Mouse (Mus musculus) intestine, postnatal 0 days (tissue): ENCODE results near the gene Bsnd. TPM values are rescaled to one million over a fixed set of nuclear protein-coding genes. Genes with fewer than 3 reads are reported as not detected.

Experiments
- ATAC-seq: fragments of 200-750 bp; cut with Nextera tagmentation; 2 replicates; pipeline ENCODE4 v1.8.0; 2017; ENCODE audit warnings: mild to moderate bottlenecking, moderate TSS enrichment, moderate library complexity
- H3K27ac ChIP-seq: fragments of 300-500 bp; sonication (generic); 2 replicates; pipeline ENCODE4 v1.5.1; 2014; ENCODE audit warnings: mild to moderate bottlenecking, low read depth, low read length, moderate library complexity
- H3K27me3 ChIP-seq: fragments of 300-500 bp; sonication (generic); replicated peaks from 2 replicates; pipeline ENCODE4 v1.6.1; 2014; ENCODE audit warnings: low read length, mixed read lengths; ENCODE audit not compliant: control insufficient read depth, insufficient read depth
- H3K36me3 ChIP-seq: fragments of 300-500 bp; sonication (generic); 2 replicates; pipeline ENCODE4 v1.6.1; 2014; ENCODE audit warnings: mild to moderate bottlenecking, moderate library complexity; ENCODE audit not compliant: control insufficient read depth, insufficient read depth
- H3K4me1 ChIP-seq: fragments of 300-500 bp; sonication (generic); replicated peaks from 2 replicates; pipeline ENCODE4 v1.6.1; 2014; ENCODE audit warnings: antibody characterized with exemption, low read length, mixed read lengths; ENCODE audit not compliant: control insufficient read depth, insufficient read depth
- H3K4me2 ChIP-seq: fragments of 300-500 bp; sonication (generic); replicated peaks from 2 replicates; pipeline ENCODE4 v1.6.1; 2014; ENCODE audit warnings: low read depth, mild to moderate bottlenecking, moderate library complexity
- H3K4me3 ChIP-seq: fragments of 300-500 bp; sonication (generic); 2 replicates; pipeline ENCODE4 v1.5.1; 2014; ENCODE audit warnings: low read depth, low read length
- H3K9ac ChIP-seq: fragments of 300-500 bp; sonication (generic); 2 replicates; pipeline ENCODE4 v1.6.1; 2014; ENCODE audit warnings: mild to moderate bottlenecking, low read depth, low read length
- H3K9me3 ChIP-seq: fragments of 300-500 bp; sonication (generic); 2 replicates; pipeline ENCODE4 v1.6.1; 2016; ENCODE audit warnings: mixed run types; ENCODE audit not compliant: control insufficient read depth
- CTCF ChIP-seq: sonication (generic); IDR thresholded peaks from 2 replicates; pipeline ENCODE4 v1.5.1; 2016; ENCODE audit warnings: low read depth, mild to moderate bottlenecking, control low read depth, antibody characterized with exemption, moderate library complexity
- WGBS: fragments of 180-500 bp; shearing (Covaris S2); extraction: QIAGEN DNeasy Blood & Tissue Kit; methylation state at CpG from one replicate; pipeline ENCODE4 v1.1.7; 2014; 5-methylcytosine and 5-hydroxymethylcytosine counted together
- polyA plus RNA-seq: library from polyadenylated mRNA; unstranded; fragments of >200 nt; fragmentation: Nextera tagmentation; extraction: Ambion mirVana; gene quantifications from 2 replicates; pipeline ENCODE4 v1.2.1, GENCODE M21; 2015

The Bsnd gene
- polyA plus RNA-seq, 1 experiment from 2014 or later: not detected

DNA sequence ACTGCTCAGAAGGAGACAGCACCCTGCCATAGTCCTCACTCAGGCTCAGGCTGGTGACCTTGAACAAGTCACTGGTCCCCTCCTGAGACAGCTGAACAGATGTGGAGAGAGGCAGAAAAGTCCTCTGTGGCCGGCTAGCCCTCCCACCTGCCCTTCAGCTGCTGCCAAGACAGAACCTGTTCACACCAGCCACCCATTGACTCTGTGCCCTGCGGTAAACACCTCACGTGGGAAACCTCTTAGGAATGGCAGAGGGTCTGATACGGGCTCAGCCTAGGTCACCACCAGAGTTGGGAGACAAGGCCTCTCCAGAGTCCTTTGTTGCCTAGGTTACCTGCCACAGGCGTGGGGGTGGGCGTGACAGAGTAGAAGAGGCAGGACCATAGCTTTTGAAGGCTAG lies 4.8 kb upstream of the Bsnd start:
- Histone ChIP-seq H3K27ac (no peak overlapping the region), H3K9me3 (no peaks in the 10 kb centered on the region), H3K9ac (no peak overlapping the region), H3K27me3 (no peaks in the 10 kb centered on the region), H3K4me2 (no peak overlapping the region), H3K4me3 (no peak overlapping the region), H3K36me3 (no peaks in the 10 kb centered on the region), H3K4me1 (no peaks in the 10 kb centered on the region)
- ATAC-seq: no peak
- 55% methylated on average over 6 of the region's 6 CpGs for WGBS
- no peak for TF ChIP-seq CTCF

- H3K4me1 ChIP-seq: no peaks in the 10 kb centered on the region
- no peak overlapping the region for H3K4me2 ChIP-seq
- peak; percentile 63 for TF ChIP-seq CTCF
- no peak for ATAC-seq
- H3K36me3 ChIP-seq: no peaks in the 10 kb centered on the region
- no peaks in the 10 kb centered on the region for H3K9me3 ChIP-seq
- H3K9ac ChIP-seq: no peak overlapping the region
- no peaks in the 10 kb centered on the region for H3K27me3 ChIP-seq
- no peak overlapping the region for H3K27ac ChIP-seq
- WGBS: 68% methylated on average over 2 of the region's 2 CpGs
- no peak overlapping the region for H3K4me3 ChIP-seq
These were observed 1.6 kb upstream of the Bsnd start for GRCm38 (mm10) chr4:106493639-106494038.

GRCm38 (mm10) chr4:106490620-106491019 lies 1.5 kb downstream of the Bsnd start:
- no peak overlapping the region for H3K9ac ChIP-seq
- no peaks in the 10 kb centered on the region for H3K9me3 ChIP-seq
- ATAC-seq: no peak
- H3K27me3 ChIP-seq: no peaks in the 10 kb centered on the region
- H3K27ac ChIP-seq: no peak overlapping the region
- no peak overlapping the region for H3K4me2 ChIP-seq
- no peak overlapping the region for H3K4me3 ChIP-seq
- no peaks in the 10 kb centered on the region for H3K4me1 ChIP-seq
- H3K36me3 ChIP-seq: no peaks in the 10 kb centered on the region
- no peak for TF ChIP-seq CTCF
- WGBS: 50% methylated on average over 4 of the region's 4 CpGs

DNA sequence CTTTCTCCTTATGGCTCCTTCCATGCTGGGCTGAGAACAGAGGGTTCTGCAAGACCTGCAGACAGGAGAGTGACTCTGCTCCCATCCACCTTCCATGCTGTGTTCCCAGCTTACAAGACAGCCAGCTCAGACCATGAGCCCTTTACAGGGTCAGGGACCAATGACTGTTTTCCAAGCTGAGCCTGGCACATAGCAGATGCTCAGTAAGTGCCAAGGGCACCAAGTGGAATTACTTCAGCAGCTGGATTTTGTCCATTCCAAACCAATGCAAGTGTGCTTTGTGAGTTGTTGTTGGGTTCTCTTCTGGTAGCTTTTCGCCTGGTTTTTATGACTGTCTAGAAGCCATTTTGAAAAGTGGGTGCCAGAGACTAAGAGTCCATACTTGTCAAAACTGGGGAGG lies 8.3 kb downstream of the Bsnd start:
- no peaks in the 10 kb centered on the region for H3K4me1 ChIP-seq
- no peak overlapping the region for H3K4me3 ChIP-seq
- H3K9ac ChIP-seq: no peak overlapping the region
- TF ChIP-seq CTCF: no peak
- H3K27ac ChIP-seq: no peak overlapping the region
- no peak for ATAC-seq
- no peaks in the 10 kb centered on the region for H3K9me3 ChIP-seq
- 82% methylated on average over 1 of the region's 1 CpGs for WGBS
- no peak overlapping the region for H3K4me2 ChIP-seq
- H3K27me3 ChIP-seq: 0 out of 2 replicates have a peak, but pooled peaks cover 2% of the 10 kb centered on the region
- no peaks in the 10 kb centered on the region for H3K36me3 ChIP-seq

GRCm38 (mm10) chr4:106483215-106483727 lies 8.8 kb downstream of the Bsnd start:
- no peak for ATAC-seq
- Histone ChIP-seq H3K27ac (no peak overlapping the region), H3K9ac (no peak overlapping the region), H3K4me1 (no peaks in the 10 kb centered on the region), H3K27me3 (peaks cover 2% of the 10 kb centered on the region; the same call in 1 of the 2 replicates), H3K9me3 (no peaks in the 10 kb centered on the region), H3K36me3 (no peaks in the 10 kb centered on the region), H3K4me2 (no peak overlapping the region), H3K4me3 (no peak overlapping the region)
- TF ChIP-seq CTCF: no peak
- WGBS: 59% methylated on average over 7 of the region's 7 CpGs

DNA sequence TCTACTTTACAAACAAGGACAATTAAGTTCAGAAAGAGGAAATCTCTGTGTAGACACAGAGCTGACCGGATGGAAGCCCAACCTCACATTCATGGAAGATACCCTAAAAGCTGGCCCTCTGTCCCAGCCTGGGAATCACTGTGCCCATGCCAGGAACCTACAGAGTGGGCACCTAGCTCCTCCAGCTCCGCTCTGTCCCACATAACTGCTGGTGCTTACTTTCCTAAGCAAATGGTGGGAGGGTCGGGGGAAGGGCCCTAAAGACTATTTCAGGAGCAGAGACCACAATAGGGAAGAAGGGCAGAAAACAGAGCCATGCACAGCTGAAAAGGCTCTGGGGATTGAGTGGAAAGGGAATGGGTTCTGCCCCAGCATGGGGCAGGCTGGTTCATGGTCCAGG lies 11.5 kb downstream of the Bsnd start:
- Histone ChIP-seq H3K27me3 (peaks cover 2% of the 10 kb centered on the region; the same call in 1 of the 2 replicates), H3K4me3 (no peak overlapping the region), H3K27ac (no peak overlapping the region), H3K36me3 (no peaks in the 10 kb centered on the region), H3K4me1 (no peaks in the 10 kb centered on the region), H3K4me2 (no peak overlapping the region), H3K9ac (no peak overlapping the region), H3K9me3 (no peaks in the 10 kb centered on the region)
- no peak for ATAC-seq
- WGBS: 73% methylated on average over 3 of the region's 3 CpGs
- TF ChIP-seq CTCF: no peak

DNA sequence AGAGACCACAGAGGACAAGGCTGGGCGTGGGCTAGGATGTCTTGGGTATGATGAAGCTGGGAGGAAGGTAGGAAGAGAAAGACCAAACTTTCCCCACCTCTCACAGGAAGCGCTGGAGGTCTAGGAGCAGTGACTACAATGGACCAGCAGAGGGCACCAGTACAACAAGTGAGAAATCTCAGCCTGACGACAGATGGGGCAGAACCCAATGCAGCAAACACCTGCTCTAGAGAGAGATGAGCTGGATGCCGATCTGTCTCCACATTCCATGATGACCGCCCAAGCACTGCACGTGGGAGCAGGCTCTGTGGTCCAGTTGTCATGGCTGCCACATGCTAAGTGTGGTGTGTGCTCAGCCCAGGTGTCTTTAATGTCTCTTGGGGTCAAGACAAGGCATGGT lies 17.8 kb downstream of the Bsnd start:
- ATAC-seq: no peak
- no peak overlapping the region for H3K9ac ChIP-seq
- H3K27ac ChIP-seq: no peak overlapping the region
- H3K4me3 ChIP-seq: no peak overlapping the region
- TF ChIP-seq CTCF: peak; percentile 94
- no peaks in the 10 kb centered on the region for H3K4me1 ChIP-seq
- WGBS: 5% methylated on average over 6 of the region's 6 CpGs
- H3K27me3 ChIP-seq: no peaks in the 10 kb centered on the region; the same call in 1 of the 2 replicates
- no peaks in the 10 kb centered on the region for H3K9me3 ChIP-seq
- H3K36me3 ChIP-seq: no peaks in the 10 kb centered on the region
- no peak overlapping the region for H3K4me2 ChIP-seq
